Mouse (Mus musculus): ENCODE results near the gene Immt. TPM values are rescaled to one million over a fixed set of nuclear protein-coding genes. Genes with fewer than 3 reads are reported as not detected.

The Immt gene
- polyA plus RNA-seq (2017; shearing (Covaris generic)), result 136 TPM

GRCm38 (mm10) chr6:71830690-71831580 lies at the start of gene Immt:
TSS of gene Immt (plus strand) at chr6:71831331.

GRCm38 (mm10) chr6:71826869-71827268 lies 4.3 kb upstream of the Immt start, which contains the start of gene Mrpl35:
TSS of gene Mrpl35 (minus strand) at chr6:71826969.

GRCm38 (mm10) chr6:71908481-71909381 lies 77.6 kb downstream of the Immt start, which contains the start of the genes Ptcd3 and Polr1a:
TSS of gene Ptcd3 (minus strand) at chr6:71908750.
TSS of gene Polr1a (plus strand) at chr6:71909053.

Other genes with a start within 250 kb of the Immt start
- 96.9 TPM for gene Kdm3a, start 198.3 kb upstream of the Immt start, polyA plus RNA-seq (2017; shearing (Covaris generic))
- gene Reep1, start 123.8 kb upstream of the Immt start, polyA plus RNA-seq (2017; shearing (Covaris generic)), result 1.5 TPM
- gene Mrpl35, start 4.4 kb upstream of the Immt start, polyA plus RNA-seq (2017; shearing (Covaris generic)), result 53.6 TPM
- 85.4 TPM for gene Ptcd3, start 77.4 kb downstream of the Immt start, polyA plus RNA-seq (2017; shearing (Covaris generic))
- gene Polr1a, start 77.7 kb downstream of the Immt start, polyA plus RNA-seq (2017; shearing (Covaris generic)), result 43.7 TPM